Mouse (Mus musculus): ENCODE measurements at regions not wholly inside any gene's neighbourhood (a gene's known extent, or its start where the extent isn't known, plus 50 kb on each side); places are given as distances from the start of the nearest gene placed in this dataset.
A peak's percentile ranks its signal among the peaks of the same experiment; 100 is the strongest.

DNA sequence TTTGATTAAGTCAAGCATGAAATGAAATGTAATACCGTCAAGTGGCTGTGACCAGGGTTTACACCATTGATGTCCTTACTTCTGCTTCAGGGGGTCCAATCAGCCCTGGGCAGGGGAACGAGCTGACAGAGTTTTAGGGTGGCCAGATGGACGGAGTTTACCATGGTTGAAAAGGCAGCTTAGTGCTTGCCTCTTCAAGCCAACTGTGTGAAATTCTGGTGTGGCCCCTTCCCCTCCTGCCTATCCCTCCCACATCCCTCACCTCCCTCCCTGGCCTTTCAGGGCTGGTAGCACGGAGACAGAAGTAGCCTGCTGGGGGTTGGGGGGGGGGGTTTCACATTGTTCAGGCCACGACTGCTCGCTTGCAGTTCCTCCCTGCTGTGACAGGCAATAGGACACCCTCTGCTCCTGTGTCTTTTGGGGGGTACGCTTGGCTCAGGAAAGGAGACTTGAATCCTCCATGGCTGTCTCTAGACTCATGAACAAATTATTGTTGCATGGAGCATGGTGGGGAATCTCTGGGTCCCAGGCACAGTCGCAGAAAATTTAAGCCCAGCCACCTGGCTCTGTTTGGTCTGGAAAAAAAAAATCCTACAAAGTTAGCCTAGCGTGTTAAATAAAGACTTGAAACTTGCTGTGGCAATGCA is 262.4 kb upstream of the Irx3 start:
- DNase-seq: no peak

DNA sequence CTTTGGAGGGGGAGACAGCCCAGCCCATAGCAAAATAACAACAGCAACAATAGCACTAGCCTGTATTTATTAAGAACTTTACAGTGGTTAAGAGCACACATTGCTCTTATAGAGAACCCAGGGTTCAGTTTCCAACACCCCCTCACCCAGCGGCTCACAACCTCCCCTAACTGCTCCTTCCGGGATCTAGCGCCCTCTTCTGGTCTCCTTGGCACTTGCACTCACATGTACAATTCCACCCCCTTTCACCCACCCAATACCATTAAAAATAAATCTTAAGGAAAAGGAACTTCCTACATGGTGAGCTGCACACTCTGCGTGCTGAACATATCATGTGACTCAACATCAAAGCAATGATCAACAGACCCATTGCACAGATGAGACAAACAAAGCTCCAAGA is 261.5 kb upstream of the Irx3 start:
- DNase-seq: peak; percentile 2

DNA sequence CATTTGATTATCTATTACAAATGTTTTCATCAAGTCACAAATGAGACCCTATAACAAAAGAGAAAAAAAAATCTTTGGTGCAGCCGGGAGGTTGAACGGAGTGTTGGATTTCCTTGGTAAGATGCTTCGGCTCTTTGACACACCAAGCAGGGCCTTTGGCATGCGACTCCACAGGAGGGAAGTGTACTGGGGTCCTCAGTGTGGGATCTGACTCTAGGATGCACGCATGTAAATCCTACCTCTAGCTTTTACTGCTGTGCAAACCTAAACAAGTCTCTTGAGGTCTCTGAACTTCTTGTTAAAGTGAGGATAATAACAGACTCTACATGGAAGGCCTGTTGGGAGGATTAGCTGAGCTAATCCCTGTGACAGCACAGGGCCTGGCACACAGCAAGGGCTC is 257.6 kb upstream of the Irx3 start:
- DNase-seq: no peak

DNA sequence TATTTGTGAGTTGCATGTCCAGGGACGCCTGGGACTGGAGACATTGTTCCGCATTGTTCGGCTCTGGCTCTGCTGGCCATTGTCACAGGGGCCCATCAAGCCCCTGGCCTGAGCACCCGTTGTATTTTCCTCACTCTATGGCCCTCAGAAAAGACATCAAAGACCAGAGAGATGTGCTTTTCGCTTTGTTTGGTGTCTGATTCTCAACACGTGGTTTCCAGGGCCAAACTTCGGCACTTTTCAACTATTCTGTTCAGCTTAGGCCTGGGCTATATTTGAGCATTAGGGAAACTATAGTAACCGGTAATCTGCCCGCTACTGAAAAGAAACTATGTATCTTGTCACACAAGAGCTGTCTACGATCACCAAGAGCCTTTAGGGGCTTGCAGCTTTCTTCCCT is 257.1 kb upstream of the Irx3 start:
- no peak for DNase-seq

DNA sequence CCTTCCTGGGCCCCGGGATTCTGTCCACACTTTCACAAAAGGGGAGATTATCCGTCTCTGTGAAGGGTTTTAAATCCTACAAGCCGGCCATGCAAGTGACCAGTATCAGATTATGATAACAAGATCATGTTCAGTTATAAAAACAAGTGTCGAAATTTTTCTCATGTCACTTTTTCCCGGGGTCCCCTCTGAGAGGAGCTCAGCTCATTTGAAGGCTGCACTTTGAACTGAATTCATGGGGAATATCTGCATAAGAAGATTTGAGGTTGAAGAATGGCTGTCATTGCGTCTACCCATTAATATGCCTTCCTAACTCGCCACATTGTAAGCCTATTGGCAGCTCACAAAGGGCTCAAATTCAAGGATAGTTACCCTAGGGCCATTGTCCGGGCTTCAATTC is 256.0 kb upstream of the Irx3 start:
- no peak for DNase-seq

DNA sequence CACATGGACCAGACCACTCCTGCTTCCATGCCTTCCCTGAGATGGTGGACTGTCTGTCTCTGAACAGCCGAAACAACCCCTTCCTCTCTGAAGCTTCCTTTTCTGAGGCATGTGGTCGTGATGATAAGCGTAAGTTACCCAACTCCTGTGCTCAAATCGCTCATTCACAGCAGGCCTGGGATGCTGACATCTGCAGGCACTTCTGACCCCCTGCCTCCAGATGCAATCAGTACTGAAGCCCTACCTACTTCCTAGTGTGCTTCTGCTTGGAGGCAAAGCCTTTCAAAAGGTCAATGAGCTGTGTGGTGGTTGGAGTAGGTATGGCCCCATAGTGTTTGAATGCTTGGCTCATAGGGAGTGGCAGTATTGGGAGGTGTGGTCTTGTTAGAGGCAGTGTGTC is 253.7 kb upstream of the Irx3 start:
- DNase-seq: no peak

DNA sequence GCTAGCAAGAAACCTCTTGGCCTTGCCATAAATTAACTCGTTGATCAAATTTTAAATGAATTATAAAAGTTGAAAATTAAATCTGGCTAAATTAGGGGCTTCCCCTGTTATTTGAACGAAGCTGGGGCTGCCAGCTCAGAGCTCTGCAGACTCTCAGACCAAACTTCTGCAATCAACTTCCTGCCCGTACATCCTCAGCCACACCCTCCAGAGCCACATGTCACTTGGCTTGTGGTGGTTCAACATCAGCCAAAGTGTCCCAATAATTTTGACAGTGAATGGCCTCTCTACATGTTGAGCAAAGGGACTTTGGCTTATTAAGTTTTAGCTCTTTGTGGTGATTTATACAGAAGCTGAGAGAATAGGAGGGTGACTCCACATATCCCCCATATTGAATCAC is 242.8 kb upstream of the Irx3 start:
- DNase-seq: no peak

DNA sequence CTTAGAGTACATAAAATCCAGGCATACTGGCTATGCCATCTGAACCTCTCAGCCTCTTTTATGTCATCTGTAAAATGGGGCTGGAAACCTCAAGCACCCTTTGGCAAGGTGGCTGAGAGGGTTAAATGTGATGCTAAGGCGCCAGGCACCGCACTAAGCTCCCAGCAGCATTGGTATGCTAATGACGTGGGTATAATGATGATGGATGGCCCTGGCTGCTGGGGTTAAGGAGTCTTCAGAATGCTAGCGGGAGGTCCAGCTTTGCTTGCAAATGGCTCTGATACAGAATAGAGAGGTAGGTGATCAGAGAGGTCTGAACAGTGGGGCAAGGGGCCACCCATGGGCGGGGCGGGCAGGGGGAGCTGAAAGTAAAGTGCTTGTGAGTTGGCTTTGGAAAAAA is 241.1 kb upstream of the Irx3 start:
- no peak for DNase-seq

DNA sequence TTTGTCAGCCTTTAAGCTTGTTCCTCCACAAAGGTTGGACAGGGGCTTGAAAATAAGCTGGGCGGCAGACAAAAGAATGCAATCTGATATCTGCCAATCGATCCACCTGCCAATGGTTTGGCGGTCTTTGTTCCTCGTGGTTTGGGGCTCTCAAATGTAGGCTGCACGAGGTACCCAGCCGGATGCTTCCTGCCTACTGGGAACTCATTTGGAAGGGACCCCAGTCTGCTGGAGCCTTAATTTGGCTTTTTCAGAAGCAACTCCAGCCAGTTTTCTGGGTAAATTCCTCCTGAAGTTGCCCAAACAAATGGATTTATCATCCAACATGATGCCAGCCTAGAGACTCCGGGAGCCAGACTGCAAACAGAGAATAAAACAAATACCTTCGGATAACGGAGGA is 228.1 kb upstream of the Irx3 start:
- no peak for DNase-seq

DNA sequence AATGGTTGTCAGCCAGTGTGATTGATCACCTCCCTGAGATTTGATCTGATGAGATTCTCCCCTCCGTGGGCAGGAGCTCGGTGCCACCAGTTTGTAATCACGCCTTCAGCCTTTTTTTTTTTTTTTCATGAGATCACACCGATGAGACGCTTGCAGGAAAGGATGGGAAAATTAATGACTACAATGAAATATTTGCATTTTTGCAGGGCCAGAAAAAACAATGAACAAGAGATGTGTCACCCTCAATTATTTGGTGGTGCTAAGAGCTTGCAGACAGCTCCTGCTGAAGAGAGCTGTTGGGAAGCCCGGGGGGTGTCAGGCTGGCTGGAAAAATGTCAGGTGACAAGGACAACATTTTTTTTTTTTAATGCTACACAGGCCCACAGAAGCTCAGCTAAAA is 227.6 kb upstream of the Irx3 start:
- no peak for DNase-seq

DNA sequence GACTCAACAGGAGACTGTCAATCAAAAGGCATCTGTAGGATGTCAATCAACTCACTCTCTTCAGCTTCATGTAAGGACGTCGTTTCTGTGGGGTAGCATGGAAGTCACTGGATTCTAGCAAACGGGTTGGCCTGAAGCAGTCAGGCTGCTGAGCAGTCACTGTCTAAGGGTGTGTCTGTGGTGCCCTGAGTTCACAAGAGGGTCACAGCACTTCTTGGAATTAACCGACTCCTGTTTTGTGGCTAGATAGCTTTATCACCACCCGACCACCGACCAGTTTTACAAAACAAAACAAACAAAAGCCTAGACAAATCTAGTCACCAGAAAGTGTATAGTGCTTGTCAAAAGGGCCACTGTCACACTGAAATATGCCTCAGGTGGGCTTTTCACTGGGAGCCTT is 226.4 kb upstream of the Irx3 start:
- no peak for DNase-seq

DNA sequence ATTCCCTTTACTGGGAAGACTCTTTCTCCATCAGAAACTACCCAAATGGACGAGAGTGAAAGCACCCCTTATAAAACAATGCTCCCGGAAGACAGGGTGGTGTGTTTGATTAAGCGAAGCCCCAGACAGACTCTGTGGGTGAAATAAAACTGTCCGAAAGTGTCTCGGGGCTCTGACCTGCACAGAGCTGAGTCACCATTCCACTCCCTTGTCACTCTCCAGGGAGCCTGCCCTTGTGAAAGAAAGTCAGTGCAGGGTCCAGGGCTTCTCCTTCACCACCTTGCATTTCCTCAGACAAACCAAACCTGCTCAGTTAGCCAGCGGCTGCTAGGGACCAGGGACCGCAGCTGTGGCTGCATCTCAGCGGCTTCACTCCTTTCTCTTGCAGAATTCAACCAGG is 222.3 kb upstream of the Irx3 start:
- no peak for DNase-seq

DNA sequence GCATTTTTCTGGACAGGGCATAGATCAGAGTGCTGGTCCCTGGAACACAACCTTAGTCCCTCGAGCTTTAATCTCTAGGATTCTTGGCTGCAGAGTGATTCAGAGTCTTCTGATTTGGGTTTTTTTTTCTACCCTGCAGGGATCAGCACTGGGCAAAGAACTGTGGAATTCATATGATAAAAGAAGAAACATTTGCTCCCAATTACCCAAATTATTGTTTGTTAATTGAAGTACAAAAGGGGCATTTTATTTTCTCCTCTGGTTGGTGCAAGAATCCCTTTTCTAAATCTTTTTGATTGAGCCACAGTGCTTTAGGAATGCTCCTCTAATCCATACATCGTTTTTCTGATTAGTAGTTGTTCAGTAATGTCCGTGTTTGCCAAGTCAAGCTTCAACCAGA is 219.7 kb upstream of the Irx3 start:
- no peak for DNase-seq

DNA sequence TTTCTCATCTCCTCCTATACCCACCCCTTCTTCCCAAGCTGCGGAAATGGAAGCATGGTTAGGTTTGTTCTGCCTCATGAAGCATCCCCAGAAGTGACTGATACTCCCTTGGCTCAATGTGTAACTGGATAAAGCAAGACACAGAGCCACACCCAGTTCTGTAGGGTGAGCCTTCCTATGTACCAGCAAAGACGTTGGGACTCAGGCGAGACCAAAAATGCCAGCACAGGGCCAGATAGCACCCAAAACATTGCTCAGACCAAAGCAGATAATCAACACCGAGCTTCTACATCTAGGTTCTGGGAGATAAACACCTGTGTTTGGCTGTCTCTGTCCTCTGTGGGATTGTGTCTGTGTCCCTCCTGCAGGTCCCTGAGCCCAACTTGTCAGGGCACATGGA is 212.8 kb upstream of the Irx3 start:
- no peak for DNase-seq

DNA sequence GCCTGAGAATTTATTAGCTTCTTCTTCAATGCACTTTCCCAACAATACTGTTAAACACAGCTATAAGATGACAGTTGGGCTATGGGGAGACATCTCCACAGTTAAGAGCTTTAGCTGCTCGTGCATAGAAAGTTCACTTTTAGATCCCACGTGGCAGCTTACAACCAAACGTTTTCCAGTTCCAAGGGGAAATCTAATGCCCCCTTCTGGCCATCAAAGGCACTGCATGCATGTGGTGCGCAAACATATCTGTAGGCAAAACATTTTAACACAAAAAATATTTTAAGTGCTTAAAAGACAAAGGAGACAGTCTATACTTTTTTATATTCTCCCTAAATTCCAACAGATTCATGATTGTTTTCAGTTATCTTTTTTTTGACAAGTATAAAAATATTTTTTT is 211.3 kb upstream of the Irx3 start:
- DNase-seq: no peak

DNA sequence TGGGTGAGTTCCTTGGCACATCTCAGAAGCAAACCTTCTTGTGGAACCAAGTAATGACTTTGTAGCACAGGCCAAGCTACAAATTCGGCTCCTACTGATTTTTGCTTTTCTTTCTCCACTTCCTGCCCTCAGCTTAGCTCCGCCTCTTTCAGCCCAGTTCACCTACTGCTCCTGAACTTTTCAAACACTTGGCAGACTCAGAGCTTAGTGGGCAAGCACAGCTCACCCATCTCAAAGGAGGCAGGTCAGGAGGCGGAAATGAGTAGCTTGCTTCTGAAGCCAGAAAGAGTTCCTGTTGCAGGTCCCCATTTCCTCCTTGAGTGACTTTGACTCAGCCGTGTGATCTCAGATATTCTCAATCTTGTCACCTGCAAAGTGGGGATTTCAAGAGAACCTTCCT is 208.5 kb upstream of the Irx3 start:
- no peak for DNase-seq

DNA sequence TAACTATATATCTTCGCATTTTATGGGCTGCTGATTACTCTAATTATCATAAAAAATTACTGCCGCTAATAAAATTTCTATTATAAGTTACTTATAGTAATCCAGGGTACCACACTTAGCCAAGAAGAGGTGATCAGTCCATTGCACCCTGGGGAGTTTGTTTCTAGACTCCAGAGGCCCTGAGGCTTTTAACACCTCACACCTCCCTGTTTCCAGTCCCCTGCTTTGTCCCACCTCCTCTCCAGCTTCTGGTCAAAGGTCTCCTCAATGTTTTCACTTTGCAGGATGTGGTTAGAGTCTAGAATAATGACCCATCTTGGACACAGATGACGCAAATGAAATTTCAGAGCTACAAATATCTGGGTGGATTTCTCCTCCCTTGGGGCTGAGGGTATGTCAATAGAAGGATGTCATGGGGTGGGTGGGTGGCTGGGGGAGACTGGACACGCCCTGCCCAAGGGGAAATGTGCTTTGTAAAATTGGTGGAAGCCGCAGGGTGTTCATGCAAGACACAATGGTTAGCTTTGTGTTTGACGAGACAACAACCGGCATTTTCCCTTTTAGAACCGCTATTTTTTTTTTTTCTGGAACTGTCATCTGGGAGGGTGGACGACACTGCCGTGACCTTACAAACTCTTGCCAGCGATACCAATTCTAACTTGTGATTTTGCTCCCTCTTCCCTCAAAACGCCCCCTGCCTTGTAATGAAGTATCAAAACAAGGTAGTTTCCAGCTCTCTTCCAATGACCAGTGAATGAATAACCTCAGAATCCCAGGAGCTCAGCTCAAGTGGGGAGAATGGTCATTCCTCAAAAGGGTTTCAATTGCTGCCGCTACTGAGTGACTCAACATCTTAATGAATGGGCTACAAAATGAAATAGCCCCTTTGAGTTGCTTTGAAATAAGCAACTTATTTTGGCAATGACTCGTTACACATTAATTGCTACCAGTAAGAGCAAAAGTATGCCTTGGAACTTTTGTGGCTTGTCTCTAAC is 207.0 kb upstream of the Irx3 start:
- no peak for DNase-seq

DNA sequence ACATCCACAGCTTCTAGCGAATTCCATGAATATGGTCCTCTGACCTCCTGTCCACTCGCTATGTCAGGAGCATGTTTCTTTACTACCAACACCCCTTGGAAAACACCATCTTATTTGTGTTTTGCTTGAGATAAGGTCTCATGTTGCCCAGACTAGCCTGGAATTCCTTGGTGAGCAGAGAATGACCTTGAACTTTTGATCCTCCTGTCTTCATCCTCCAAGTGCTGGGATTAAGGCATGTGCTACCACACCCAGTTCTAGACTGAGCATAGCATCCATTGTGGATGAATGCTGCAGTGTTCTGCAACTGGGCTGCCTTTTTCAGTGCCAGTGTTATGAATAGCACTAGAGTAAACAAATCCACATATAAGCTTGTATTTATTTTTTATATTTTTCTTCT is 203.2 kb upstream of the Irx3 start:
- DNase-seq: no peak

DNA sequence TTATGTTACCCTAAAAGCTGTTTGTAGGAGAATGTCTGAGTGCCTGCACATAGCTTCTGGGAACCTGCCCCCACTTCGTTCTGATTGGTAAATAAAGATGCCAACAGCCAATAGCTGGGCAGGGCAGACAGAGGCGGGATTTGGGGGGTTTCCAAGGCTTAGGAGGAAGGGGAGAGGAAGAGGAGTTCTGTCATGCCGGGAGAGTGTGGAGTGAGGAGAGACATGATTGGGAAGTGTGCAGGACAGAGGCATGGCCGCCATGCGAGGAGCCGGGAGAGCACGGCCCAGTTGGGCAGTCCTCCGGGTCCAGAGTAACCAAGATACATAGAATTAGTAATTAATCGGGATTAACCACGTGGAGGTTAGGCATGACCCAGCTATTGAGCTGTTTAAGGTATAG is 202.7 kb upstream of the Irx3 start:
- no peak for DNase-seq

DNA sequence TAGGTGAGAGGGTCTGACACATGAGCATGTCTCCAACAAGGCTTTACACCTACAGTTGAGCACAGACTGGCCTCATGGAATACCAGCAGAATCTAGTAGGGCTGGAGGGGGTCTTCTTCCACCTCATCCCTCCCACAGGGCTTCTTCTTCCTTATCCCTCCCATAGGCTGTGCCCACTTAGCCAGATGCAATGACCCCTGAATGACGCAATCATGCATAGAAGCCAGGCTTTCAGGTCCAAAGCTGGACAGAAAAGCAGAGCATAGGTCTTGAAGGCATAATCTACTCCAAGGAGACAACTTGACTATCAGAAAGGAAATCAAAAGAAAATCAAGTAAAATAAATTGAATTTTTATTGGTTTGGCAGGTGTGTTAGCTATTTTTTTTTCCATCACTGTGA is 198.5 kb upstream of the Irx3 start:
- DNase-seq: no peak

DNA sequence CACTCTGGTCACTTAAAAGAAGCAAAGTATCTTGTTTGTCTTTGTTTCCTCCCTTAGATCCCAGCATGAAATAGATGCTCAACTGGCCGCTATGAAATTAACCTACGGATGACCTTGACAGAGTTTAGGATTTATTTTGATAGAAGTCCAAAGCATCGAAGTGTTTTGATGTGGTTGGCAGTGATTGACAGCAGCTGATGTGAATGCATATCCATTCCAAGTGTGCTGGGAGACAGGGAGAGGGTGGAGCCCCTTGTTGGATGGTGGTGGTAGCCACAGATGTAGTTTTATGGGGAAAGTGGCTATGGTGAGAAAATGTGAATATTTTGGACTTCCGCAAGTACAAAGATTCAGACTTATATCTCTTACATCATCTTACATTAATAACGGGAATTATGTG is 197.8 kb upstream of the Irx3 start:
- no peak for DNase-seq

DNA sequence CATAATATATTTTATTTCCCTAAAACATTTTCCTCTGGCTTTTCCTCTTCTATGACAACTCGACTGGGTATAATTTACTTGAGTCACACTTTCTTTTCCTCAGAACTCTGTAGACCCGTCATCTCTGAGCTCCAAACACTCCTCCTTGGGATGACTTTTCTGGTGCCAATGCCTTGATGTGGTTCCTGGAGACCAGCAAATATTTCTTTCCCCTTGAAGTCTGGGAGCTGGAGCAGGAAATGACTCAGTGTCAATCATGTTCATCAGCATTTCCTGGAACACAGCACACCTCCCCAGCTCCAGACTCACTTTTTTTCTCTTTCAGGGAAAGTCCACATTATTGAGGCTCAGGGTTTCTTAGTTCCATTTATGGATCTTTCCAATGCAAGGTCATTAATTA is 197.3 kb upstream of the Irx3 start:
- no peak for DNase-seq

DNA sequence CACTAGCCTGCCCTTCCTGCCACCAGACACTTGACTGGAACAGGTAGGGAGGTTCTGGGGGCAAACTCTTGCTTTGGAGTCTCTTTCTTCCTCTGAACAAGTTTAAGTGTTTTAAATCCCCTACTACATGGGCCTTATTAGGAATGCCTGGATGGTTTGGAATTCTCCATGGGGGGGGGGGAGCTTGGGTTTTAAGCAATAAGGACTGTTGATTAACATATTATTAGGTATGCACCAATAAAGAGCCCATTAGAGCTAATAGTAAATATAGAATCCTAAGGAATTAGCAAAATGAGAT is 196.0 kb upstream of the Irx3 start:
- no peak for DNase-seq

DNA sequence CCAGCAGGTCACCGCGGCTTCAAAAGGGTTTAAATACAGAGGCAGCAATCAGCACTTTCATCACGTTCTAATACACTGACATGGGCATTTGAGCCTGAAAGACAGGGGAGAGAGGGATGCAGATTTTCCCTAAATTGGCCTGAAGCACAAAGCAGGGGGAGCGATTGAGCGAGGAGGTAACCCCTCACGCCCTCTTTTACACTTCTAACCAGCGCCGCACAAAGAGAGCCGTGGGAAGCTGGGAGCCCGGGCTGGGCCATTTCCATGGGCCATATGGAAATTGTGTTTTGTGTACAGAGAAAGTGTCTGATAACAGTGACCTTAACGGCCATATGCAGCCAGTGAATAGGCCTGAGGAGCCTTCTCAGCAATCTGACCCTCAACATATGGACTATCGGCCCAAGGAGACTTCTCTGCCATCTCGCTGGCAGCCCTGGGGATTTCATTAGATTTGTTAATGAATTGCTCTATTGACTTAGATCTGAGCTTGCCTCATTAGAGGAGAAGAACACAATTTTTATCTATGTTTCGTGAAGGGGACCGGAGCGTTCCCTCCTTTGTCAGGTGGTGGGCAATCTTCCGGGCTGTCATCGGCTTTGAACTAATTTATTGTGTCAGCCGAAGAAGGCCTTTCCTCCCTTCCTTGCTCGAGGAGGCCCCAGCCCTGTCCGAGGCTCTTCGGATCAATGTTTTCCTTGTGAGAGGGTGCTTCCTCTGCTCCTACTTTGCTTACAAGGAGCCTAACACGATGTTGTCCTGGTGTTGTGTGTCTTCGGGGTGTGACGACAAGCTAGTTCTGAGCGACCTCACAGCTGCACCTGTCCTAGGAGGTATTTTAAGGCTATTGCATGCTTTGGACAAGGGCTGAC is 195.4 kb upstream of the Irx3 start:
- DNase-seq: no peak

All from thymus, postnatal 25 days (tissue).